In genomic region chr10:69611839-69612340, GRCm38 (mm10) we compare ENCODE assay signal across 8 mouse cellular contexts.
A peak's percentile ranks its signal among the peaks of the same experiment; 100 is the strongest.
DNase-seq lines count a peak whose midpoint lies in the region; ATAC-seq and TF ChIP-seq lines count a peak whose summit lies in the region.

No protein-coding gene starts in this region.

- WGBS in limb, embryonic 12.5 days = 72% methylated on average over 5 of the region's 5 CpGs
- WGBS in limb, embryonic 10.5 days = 85% methylated on average over 5 of the region's 5 CpGs
- WGBS in embryonic facial prominence, embryonic 14.5 days = 31% methylated on average over 5 of the region's 5 CpGs
- 56% methylated on average over 5 of the region's 5 CpGs for WGBS in midbrain, postnatal 0 days

- no peaks in the 10 kb centered on the region for H3K36me3 ChIP-seq in limb, embryonic 12.5 days
- H3K36me3 ChIP-seq in limb, embryonic 10.5 days = no peaks in the 10 kb centered on the region
- H3K36me3 ChIP-seq in embryonic facial prominence, embryonic 14.5 days (ENCODE audit: control insufficient read depth, insufficient read depth, low read length) = no peaks in the 10 kb centered on the region
- no peaks in the 10 kb centered on the region for H3K36me3 ChIP-seq in midbrain, postnatal 0 days (ENCODE audit: insufficient read depth, low read length)

- no peak for TF ChIP-seq CTCF in layer of hippocampus, adult 2 months (conservative IDR thresholded peaks at IDR 0.05)
- no peak for TF ChIP-seq CTCF in midbrain, postnatal 0 days (IDR thresholded peaks at IDR 0.05)

- no peaks in the 10 kb centered on the region for H3K27me3 ChIP-seq in limb, embryonic 12.5 days
- no peaks in the 10 kb centered on the region for H3K27me3 ChIP-seq in limb, embryonic 10.5 days (ENCODE audit: low read depth, poor library complexity, severe bottlenecking)
- H3K27me3 ChIP-seq in embryonic facial prominence, embryonic 14.5 days (replicated peaks; ENCODE audit: control insufficient read depth, insufficient read depth, low read length) = no peaks in the 10 kb centered on the region
- no peaks in the 10 kb centered on the region for H3K27me3 ChIP-seq in midbrain, postnatal 0 days (ENCODE audit: insufficient read depth, low read length)

- no peak for ATAC-seq in limb, embryonic 12.5 days (ENCODE audit: insufficient number of reproducible peaks, insufficient read depth, low FRiP score, low TSS enrichment, low read depth)
- ATAC-seq in embryonic facial prominence, embryonic 14.5 days (ENCODE audit: low read depth) = peak; percentile 81
- ATAC-seq in midbrain, postnatal 0 days (ENCODE audit: low FRiP score) = no peak
- ATAC-seq in erythroblast, adult 5-6 weeks (replicated peaks; ENCODE audit: low FRiP score, poor library complexity, severe bottlenecking) = no peak

- H3K27ac ChIP-seq in limb, embryonic 12.5 days = 0 out of 2 replicates have a peak overlapping the region, but pooled peaks have one; percentile 1
- no peak overlapping the region for H3K27ac ChIP-seq in limb, embryonic 10.5 days
- H3K27ac ChIP-seq in embryonic facial prominence, embryonic 14.5 days (replicated peaks; ENCODE audit: low read depth, low read length) = peak overlapping the region; percentile 63
- peak overlapping the region; percentile 4; the same call in 1 of the 2 replicates for H3K27ac ChIP-seq in layer of hippocampus, adult 2 months
- no peak overlapping the region for H3K27ac ChIP-seq in midbrain, postnatal 0 days (ENCODE audit: low read depth, low read length)

- no peak overlapping the region for H3K9ac ChIP-seq in limb, embryonic 12.5 days (replicated peaks)
- no peak overlapping the region for H3K9ac ChIP-seq in embryonic facial prominence, embryonic 14.5 days (ENCODE audit: low read depth, low read length)
- H3K9ac ChIP-seq in midbrain, postnatal 0 days (replicated peaks; ENCODE audit: low read length, poor library complexity, severe bottlenecking) = no peak overlapping the region

- no peak overlapping the region for H3K4me3 ChIP-seq in limb, embryonic 12.5 days (replicated peaks)
- H3K4me3 ChIP-seq in limb, embryonic 10.5 days = no peak overlapping the region
- H3K4me3 ChIP-seq in embryonic facial prominence, embryonic 14.5 days (ENCODE audit: low read depth, low read length) = no peak overlapping the region
- H3K4me3 ChIP-seq in layer of hippocampus, adult 2 months = no peak overlapping the region
- H3K4me3 ChIP-seq in midbrain, postnatal 0 days (ENCODE audit: low read depth, low read length) = no peak overlapping the region

- DNase-seq in limb, embryonic 10.5 days (ENCODE audit: low spot score) = no peak
- DNase-seq in embryonic facial prominence, embryonic 14.5 days (ENCODE audit: low spot score) = peak; percentile 97
- DNase-seq in heart, postnatal 10 days = peak; percentile 80 to 83
- DNase-seq in layer of hippocampus, adult 2 months (ENCODE audit: low spot score in 2 of 2) = peak; percentile 62 to 79
- DNase-seq in midbrain, postnatal 0 days (ENCODE audit: low spot score) = peak; percentile 94
- DNase-seq in testis, postnatal 10 days (ENCODE audit: low spot score) = no peak

- no peak overlapping the region for H3K4me2 ChIP-seq in limb, embryonic 12.5 days
- H3K4me2 ChIP-seq in embryonic facial prominence, embryonic 14.5 days (ENCODE audit: low read depth, low read length) = no peak overlapping the region
- H3K4me2 ChIP-seq in midbrain, postnatal 0 days (ENCODE audit: low read depth, low read length, poor library complexity, severe bottlenecking) = no peak overlapping the region

- H3K4me1 ChIP-seq in limb, embryonic 12.5 days (replicated peaks) = peaks cover 10% of the 10 kb centered on the region; the same call in 1 of the 2 replicates
- peaks cover 4% of the 10 kb centered on the region; the same call in 1 of the 2 replicates for H3K4me1 ChIP-seq in limb, embryonic 10.5 days
- peaks cover 7% of the 10 kb centered on the region for H3K4me1 ChIP-seq in embryonic facial prominence, embryonic 14.5 days (ENCODE audit: control insufficient read depth, insufficient read depth, low read length)
- H3K4me1 ChIP-seq in midbrain, postnatal 0 days (ENCODE audit: insufficient read depth, low read length) = no peaks in the 10 kb centered on the region; the same call in 1 of the 2 replicates

- no peaks in the 10 kb centered on the region for H3K9me3 ChIP-seq in limb, embryonic 12.5 days
- no peaks in the 10 kb centered on the region for H3K9me3 ChIP-seq in limb, embryonic 10.5 days (replicated peaks)
- no peaks in the 10 kb centered on the region for H3K9me3 ChIP-seq in embryonic facial prominence, embryonic 14.5 days (ENCODE audit: control insufficient read depth, low read length)
- H3K9me3 ChIP-seq in midbrain, postnatal 0 days (ENCODE audit: low read length) = no peaks in the 10 kb centered on the region

- intact Hi-C loops in heart, postnatal 10 days (cut with DNase I) = loop anchor here (2.0 kb wide), 1 partner anchor 43 kb away; no protein-coding TSS in a partner anchor

Comparison
In these comparisons a context has a peak if more than half of its experiments do, and no peak if none do; other contexts are left out.
1. H3K27ac ChIP-seq: peak in limb, embryonic 12.5 days (single experiment), embryonic facial prominence, embryonic 14.5 days (single experiment) and layer of hippocampus, adult 2 months (single experiment); none in limb, embryonic 10.5 days (single experiment) and midbrain, postnatal 0 days (single experiment).
2. DNase-seq: peak in embryonic facial prominence, embryonic 14.5 days (single experiment), heart, postnatal 10 days (2 of 2), layer of hippocampus, adult 2 months (2 of 2) and midbrain, postnatal 0 days (single experiment); none in limb, embryonic 10.5 days (single experiment) and testis, postnatal 10 days (single experiment).